Mouse (Mus musculus) liver, adult 2 months (tissue): Measurements from ENCODE around the gene Pop7. TPM values are rescaled to one million over a fixed set of nuclear protein-coding genes. Genes with fewer than 3 reads are reported as not detected.

ENCODE experiments used
- DNase-seq: peaks from one replicate; pipeline ENCODE4 v3.0.0-alpha.2; 2011; ENCODE audit warnings: low read depth, low spot score; ENCODE audit errors: extremely low read depth
- H3K27ac ChIP-seq: fragments of 200-500 bp; replicated peaks from 2 replicates; pipeline ENCODE4 v1.5.1; 2012; ENCODE audit warnings: low read depth, mild to moderate bottlenecking, control low read depth, inconsistent platforms, low read length; ENCODE audit not compliant: insufficient read depth
- H3K27me3 ChIP-seq: fragments of 200-500 bp; 2 replicates; pipeline ENCODE4 v1.6.1; 2012; ENCODE audit warnings: mild to moderate bottlenecking, moderate library complexity, low read length, inconsistent platforms; ENCODE audit not compliant: control insufficient read depth, insufficient read depth
- H3K36me3 ChIP-seq: fragments of 200-500 bp; 2 replicates; pipeline ENCODE4 v1.6.1; 2012; ENCODE audit warnings: low read length, inconsistent platforms; ENCODE audit not compliant: control insufficient read depth, insufficient read depth
- H3K4me1 ChIP-seq: fragments of 200-500 bp; 2 replicates; pipeline ENCODE4 v1.6.1; 2011; ENCODE audit warnings: low read length; ENCODE audit not compliant: control insufficient read depth, insufficient read depth
- H3K4me3 ChIP-seq: fragments of 200-500 bp; 2 replicates; pipeline ENCODE4 v1.5.1; 2011; ENCODE audit warnings: low read depth, mild to moderate bottlenecking, control low read depth, low read length, moderate library complexity; ENCODE audit not compliant: insufficient read depth
- H3K79me2 ChIP-seq: fragments of 200-500 bp; 2 replicates; pipeline ENCODE4 v1.6.1; 2012; ENCODE audit warnings: inconsistent platforms, mild to moderate bottlenecking, low read length, moderate library complexity; ENCODE audit not compliant: control insufficient read depth, insufficient read depth
- H3K9ac ChIP-seq: fragments of 200-500 bp; 2 replicates; pipeline ENCODE4 v1.6.1; 2012; ENCODE audit warnings: low read depth, mild to moderate bottlenecking, control low read depth, inconsistent platforms, low read length
- CTCF ChIP-seq: fragments of 200-500 bp; IDR thresholded peaks from 2 replicates; pipeline ENCODE4 v1.5.1; 2011; ENCODE audit warnings: low read depth, low read length, control low read depth
- POLR2A ChIP-seq: fragments of 200-500 bp; IDR thresholded peaks from 2 replicates; pipeline ENCODE4 v1.6.1; 2011; ENCODE audit warnings: low read length, control low read depth; ENCODE audit not compliant: insufficient read depth; ENCODE audit errors: extremely low read depth
- WGBS: fragments of 180-500 bp; shearing (Covaris S2); methylation state at CpG from one replicate; pipeline ENCODE4 v1.1.7; 2018; 5-methylcytosine and 5-hydroxymethylcytosine counted together
- polyA plus RNA-seq: library from polyadenylated mRNA; depleted of rRNA; stranded (reverse); fragments of >200 nt; gene quantifications from 2 replicates; pipeline ENCODE4 v1.2.3, GENCODE M21; 2012
- total RNA-seq: library from RNA; depleted of rRNA; stranded (reverse); fragments of >200 nt; gene quantifications from 2 replicates; pipeline ENCODE4 v1.2.3, GENCODE M21; 2014

The Pop7 gene
- total and polyA plus RNA-seq, 2 experiments: 5.9 to 17.8 TPM

- TF ChIP-seq POLR2A (no peak), CTCF (no peak)
- 13% methylated on average over 13 of the region's 13 CpGs for WGBS
- H3K4me1 ChIP-seq: peaks cover 2% of the 10 kb centered on the region
- no peaks in the 10 kb centered on the region for H3K27me3 ChIP-seq
- peak; percentile 83 for DNase-seq
- H3K9ac ChIP-seq: no peak overlapping the region
- H3K79me2 ChIP-seq: no peaks in the 10 kb centered on the region
- no peaks in the 10 kb centered on the region for H3K36me3 ChIP-seq
- no peak overlapping the region for H3K4me3 ChIP-seq
- no peak overlapping the region for H3K27ac ChIP-seq
These were observed 8.5 kb downstream of the Pop7 start for GRCm38 (mm10) chr5:137493831-137494230.

GRCm38 (mm10) chr5:137491559-137491958 is 10.8 kb downstream of the Pop7 start:
- 77% methylated on average over 4 of the region's 4 CpGs for WGBS
- Histone ChIP-seq H3K79me2 (no peaks in the 10 kb centered on the region), H3K4me3 (no peak overlapping the region), H3K4me1 (peaks cover 2% of the 10 kb centered on the region), H3K27me3 (no peaks in the 10 kb centered on the region), H3K9ac (no peak overlapping the region), H3K27ac (no peak overlapping the region), H3K36me3 (no peaks in the 10 kb centered on the region)
- TF ChIP-seq CTCF (no peak), POLR2A (no peak)
- no peak for DNase-seq

- Histone ChIP-seq H3K36me3 (no peaks in the 10 kb centered on the region), H3K79me2 (no peaks in the 10 kb centered on the region), H3K27me3 (no peaks in the 10 kb centered on the region; the same call in 1 of the 2 replicates), H3K27ac (no peak overlapping the region), H3K4me1 (no peaks in the 10 kb centered on the region), H3K9ac (no peak overlapping the region), H3K4me3 (no peak overlapping the region)
- TF ChIP-seq POLR2A (no peak), CTCF (no peak)
- 92% methylated on average over 7 of the region's 7 CpGs for WGBS
- no peak for DNase-seq
These were observed 14.7 kb downstream of the Pop7 start for GRCm38 (mm10) chr5:137487616-137488015.

DNA sequence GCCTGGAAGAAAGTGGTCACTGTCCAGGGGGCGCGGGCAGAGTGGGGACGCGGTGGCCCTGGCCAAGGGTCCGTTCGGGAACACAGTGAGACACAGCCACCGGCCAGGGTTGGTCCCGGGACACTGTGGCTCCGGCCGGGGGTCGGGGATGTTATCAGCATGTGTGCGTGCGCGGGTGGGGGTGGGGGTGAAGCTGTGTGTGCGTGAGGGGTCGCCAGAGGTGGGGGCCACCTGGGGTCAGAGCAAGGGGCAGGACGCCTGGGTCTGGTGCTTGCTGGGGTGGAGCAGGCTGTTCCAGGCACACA is 16.5 kb downstream of the Pop7 start:
- Histone ChIP-seq H3K4me3 (no peak overlapping the region), H3K27me3 (no peaks in the 10 kb centered on the region; the same call in 1 of the 2 replicates), H3K9ac (no peak overlapping the region), H3K79me2 (no peaks in the 10 kb centered on the region), H3K36me3 (no peaks in the 10 kb centered on the region), H3K4me1 (peaks cover 4% of the 10 kb centered on the region), H3K27ac (no peak overlapping the region)
- DNase-seq: no peak
- TF ChIP-seq CTCF (no peak), POLR2A (no peak)
- WGBS: 6% methylated on average over 17 of the region's 17 CpGs

- Histone ChIP-seq H3K4me1 (peaks cover 4% of the 10 kb centered on the region), H3K27ac (no peak overlapping the region), H3K9ac (no peak overlapping the region), H3K36me3 (no peaks in the 10 kb centered on the region), H3K79me2 (no peaks in the 10 kb centered on the region), H3K27me3 (no peaks in the 10 kb centered on the region; the same call in 1 of the 2 replicates), H3K4me3 (no peak overlapping the region)
- no peak for TF ChIP-seq POLR2A
- no peak for TF ChIP-seq CTCF
- 14% methylated on average over 30 of the region's 30 CpGs for WGBS
- DNase-seq: no peak
These were observed 17.1 kb downstream of the Pop7 start for GRCm38 (mm10) chr5:137485071-137485850.

GRCm38 (mm10) chr5:137481897-137482296 is 20.4 kb downstream of the Pop7 start:
- H3K27ac ChIP-seq: peak overlapping the region; percentile 30; the same call in 1 of the 2 replicates
- no peaks in the 10 kb centered on the region for H3K36me3 ChIP-seq
- no peak overlapping the region for H3K9ac ChIP-seq
- DNase-seq: peak; percentile 84
- 8% methylated on average over 8 of the region's 8 CpGs for WGBS
- peaks cover 4% of the 10 kb centered on the region for H3K4me1 ChIP-seq
- TF ChIP-seq POLR2A: no peak
- no peak for TF ChIP-seq CTCF
- H3K27me3 ChIP-seq: no peaks in the 10 kb centered on the region; the same call in 1 of the 2 replicates
- no peaks in the 10 kb centered on the region for H3K79me2 ChIP-seq
- H3K4me3 ChIP-seq: no peak overlapping the region
